Mouse (Mus musculus): ENCODE results near the gene Lrrc23. TPM values are rescaled to one million over a fixed set of nuclear protein-coding genes. Genes with fewer than 3 reads are reported as not detected.

Gene Lrrc23
- polyA plus RNA-seq, 1 experiment from 2014 or later: 0.32 TPM

- peak; percentile 4; the same call in 1 of the 2 replicates for ATAC-seq (ENCODE audit: insufficient number of reproducible peaks, insufficient read depth, low FRiP score, low read depth)
- no peaks in the 10 kb centered on the region for H3K27me3 ChIP-seq (ENCODE audit: control insufficient read depth, insufficient read depth, low read length)
- peak overlapping the region; percentile 85 for H3K4me3 ChIP-seq (ENCODE audit: low read depth, low read length)
- peaks cover 37% of the 10 kb centered on the region; the same call in 1 of the 2 replicates for H3K4me1 ChIP-seq (ENCODE audit: control insufficient read depth, insufficient read depth, low read length)
- no peaks in the 10 kb centered on the region for H3K9me3 ChIP-seq (ENCODE audit: control insufficient read depth, low read depth, low read length)
- H3K9ac ChIP-seq (replicated peaks; ENCODE audit: low read depth, low read length): peak overlapping the region; percentile 97
- 0 out of 2 replicates have a peak, but pooled peaks cover 2% of the 10 kb centered on the region for H3K36me3 ChIP-seq (ENCODE audit: control insufficient read depth, insufficient read depth, low read length)
- 37% methylated on average over 5 of the region's 5 CpGs for WGBS
- H3K27ac ChIP-seq (ENCODE audit: low read length): peak overlapping the region; percentile 98
- H3K4me2 ChIP-seq (replicated peaks; ENCODE audit: low read depth, low read length): peak overlapping the region; percentile 83
These were observed 21.3 kb downstream of the Lrrc23 start for GRCm38 (mm10) chr6:124757909-124758848.

- Histone ChIP-seq H3K4me3 (ENCODE audit: low read depth, low read length) (peak overlapping the region; percentile 85), H3K4me1 (ENCODE audit: control insufficient read depth, insufficient read depth, low read length) (peaks cover 37% of the 10 kb centered on the region; the same call in 1 of the 2 replicates), H3K9me3 (ENCODE audit: control insufficient read depth, low read depth, low read length) (no peaks in the 10 kb centered on the region), H3K4me2 (replicated peaks; ENCODE audit: low read depth, low read length) (peak overlapping the region; percentile 83), H3K27ac (ENCODE audit: low read length) (peak overlapping the region; percentile 98), H3K27me3 (ENCODE audit: control insufficient read depth, insufficient read depth, low read length) (no peaks in the 10 kb centered on the region), H3K9ac (replicated peaks; ENCODE audit: low read depth, low read length) (peak overlapping the region; percentile 97), H3K36me3 (ENCODE audit: control insufficient read depth, insufficient read depth, low read length) (0 out of 2 replicates have a peak, but pooled peaks cover 6% of the 10 kb centered on the region)
- 3% methylated on average over 5 of the region's 5 CpGs for WGBS
- no peak for ATAC-seq (ENCODE audit: insufficient number of reproducible peaks, insufficient read depth, low FRiP score, low read depth)
These were observed 22.1 kb downstream of the Lrrc23 start for GRCm38 (mm10) chr6:124757351-124757880.

GRCm38 (mm10) chr6:124756652-124757350, 22.7 kb downstream of the Lrrc23 start:
- 0 out of 2 replicates have a peak, but pooled peaks cover 6% of the 10 kb centered on the region for H3K36me3 ChIP-seq (ENCODE audit: control insufficient read depth, insufficient read depth, low read length)
- H3K9me3 ChIP-seq (ENCODE audit: control insufficient read depth, low read depth, low read length): no peaks in the 10 kb centered on the region
- peak; percentile 83 for ATAC-seq (ENCODE audit: insufficient number of reproducible peaks, insufficient read depth, low FRiP score, low read depth)
- H3K4me3 ChIP-seq (ENCODE audit: low read depth, low read length): peak overlapping the region; percentile 85
- WGBS: under 1% methylated on average over 52 of the region's 54 CpGs
- peak overlapping the region; percentile 97 for H3K9ac ChIP-seq (replicated peaks; ENCODE audit: low read depth, low read length)
- H3K4me2 ChIP-seq (replicated peaks; ENCODE audit: low read depth, low read length): peak overlapping the region; percentile 83
- peaks cover 37% of the 10 kb centered on the region; the same call in 1 of the 2 replicates for H3K4me1 ChIP-seq (ENCODE audit: control insufficient read depth, insufficient read depth, low read length)
- peak overlapping the region; percentile 98 for H3K27ac ChIP-seq (ENCODE audit: low read length)
- H3K27me3 ChIP-seq (ENCODE audit: control insufficient read depth, insufficient read depth, low read length): no peaks in the 10 kb centered on the region

- H3K9ac ChIP-seq (replicated peaks; ENCODE audit: low read depth, low read length): peak within 1 kb of the TSS; percentile 97
- 0 out of 2 replicates have a peak, but pooled peaks cover 6% of the 10 kb centered on the region for H3K36me3 ChIP-seq (ENCODE audit: control insufficient read depth, insufficient read depth, low read length)
- WGBS: under 1% methylated on average over 79 of the region's 100 CpGs
- peak; percentile 48 for ATAC-seq (ENCODE audit: insufficient number of reproducible peaks, insufficient read depth, low FRiP score, low read depth)
- peak within 1 kb of the TSS; percentile 83 for H3K4me2 ChIP-seq (replicated peaks; ENCODE audit: low read depth, low read length)
- peaks cover 37% of the 10 kb centered on the region; the same call in 1 of the 2 replicates for H3K4me1 ChIP-seq (ENCODE audit: control insufficient read depth, insufficient read depth, low read length)
- no peaks in the 10 kb centered on the region for H3K27me3 ChIP-seq (ENCODE audit: control insufficient read depth, insufficient read depth, low read length)
- no peaks in the 10 kb centered on the region for H3K9me3 ChIP-seq (ENCODE audit: control insufficient read depth, low read depth, low read length)
- H3K27ac ChIP-seq (ENCODE audit: low read length): peak within 1 kb of the TSS; percentile 98
- H3K4me3 ChIP-seq (ENCODE audit: low read depth, low read length): peak within 1 kb of the TSS; percentile 85
These were observed 23.5 kb downstream of the Lrrc23 start, which contains the start of the genes Gm45234 and Atn1 for GRCm38 (mm10) chr6:124755831-124756595. TSS of gene Gm45234 (minus strand) at chr6:124756021. TSS of gene Atn1 (minus strand) at chr6:124756524.

- ATAC-seq (ENCODE audit: insufficient number of reproducible peaks, insufficient read depth, low FRiP score, low read depth): no peak
- Histone ChIP-seq H3K4me3 (ENCODE audit: low read depth, low read length) (peak overlapping the region; percentile 85), H3K4me1 (ENCODE audit: control insufficient read depth, insufficient read depth, low read length) (peaks cover 37% of the 10 kb centered on the region; the same call in 1 of the 2 replicates), H3K9ac (replicated peaks; ENCODE audit: low read depth, low read length) (peak overlapping the region; percentile 97), H3K9me3 (ENCODE audit: control insufficient read depth, low read depth, low read length) (no peaks in the 10 kb centered on the region), H3K27ac (ENCODE audit: low read length) (peak overlapping the region; percentile 98; the same call in 1 of the 2 replicates), H3K4me2 (replicated peaks; ENCODE audit: low read depth, low read length) (peak overlapping the region; percentile 83), H3K36me3 (ENCODE audit: control insufficient read depth, insufficient read depth, low read length) (0 out of 2 replicates have a peak, but pooled peaks cover 8% of the 10 kb centered on the region), H3K27me3 (ENCODE audit: control insufficient read depth, insufficient read depth, low read length) (no peaks in the 10 kb centered on the region)
- 5% methylated on average over 3 of the region's 3 CpGs for WGBS
These were observed 24.2 kb downstream of the Lrrc23 start for GRCm38 (mm10) chr6:124755306-124755705.

- no peak overlapping the region for H3K27ac ChIP-seq (ENCODE audit: low read length)
- WGBS: 87% methylated on average over 2 of the region's 2 CpGs
These were observed 25.7 kb downstream of the Lrrc23 start for GRCm38 (mm10) chr6:124753861-124754260.

GRCm38 (mm10) chr6:124750405-124750804, 29.1 kb downstream of the Lrrc23 start:
- Histone ChIP-seq H3K4me2 (replicated peaks; ENCODE audit: low read depth, low read length) (no peak overlapping the region), H3K4me1 (ENCODE audit: control insufficient read depth, insufficient read depth, low read length) (peaks cover 26% of the 10 kb centered on the region), H3K4me3 (ENCODE audit: low read depth, low read length) (no peak overlapping the region), H3K27me3 (ENCODE audit: control insufficient read depth, insufficient read depth, low read length) (no peaks in the 10 kb centered on the region), H3K9me3 (ENCODE audit: control insufficient read depth, low read depth, low read length) (no peaks in the 10 kb centered on the region), H3K9ac (replicated peaks; ENCODE audit: low read depth, low read length) (no peak overlapping the region), H3K27ac (ENCODE audit: low read length) (no peak overlapping the region), H3K36me3 (ENCODE audit: control insufficient read depth, insufficient read depth, low read length) (peaks cover 38% of the 10 kb centered on the region)
- WGBS: 81% methylated on average over 8 of the region's 8 CpGs
- ATAC-seq (ENCODE audit: insufficient number of reproducible peaks, insufficient read depth, low FRiP score, low read depth): no peak

More at GRCm38 (mm10) chr6:124753861-124754260, 25.7 kb downstream of the Lrrc23 start:
- H3K4me1 ChIP-seq (ENCODE audit: control insufficient read depth, insufficient read depth, low read length): peaks cover 31% of the 10 kb centered on the region; the same call in 1 of the 2 replicates
- no peaks in the 10 kb centered on the region for H3K27me3 ChIP-seq (ENCODE audit: control insufficient read depth, insufficient read depth, low read length)
- H3K9ac ChIP-seq (replicated peaks; ENCODE audit: low read depth, low read length): no peak overlapping the region
- no peak for ATAC-seq (ENCODE audit: insufficient number of reproducible peaks, insufficient read depth, low FRiP score, low read depth)
- no peak overlapping the region for H3K4me3 ChIP-seq (ENCODE audit: low read depth, low read length)
- H3K36me3 ChIP-seq (ENCODE audit: control insufficient read depth, insufficient read depth, low read length): peaks cover 19% of the 10 kb centered on the region
- no peak overlapping the region for H3K4me2 ChIP-seq (replicated peaks; ENCODE audit: low read depth, low read length)
- no peaks in the 10 kb centered on the region for H3K9me3 ChIP-seq (ENCODE audit: control insufficient read depth, low read depth, low read length)
